Mouse (Mus musculus) adrenal gland, postnatal 25 days (tissue): Measurements from ENCODE around the gene Arl9. TPM values are rescaled to one million over a fixed set of nuclear protein-coding genes. Genes with fewer than 3 reads are reported as not detected.
A peak's percentile ranks its signal among the peaks of the same experiment; 100 is the strongest.
"Not testable (repeated sequence)": the region's sequence is repeated elsewhere in the genome, so short reads cannot be mapped to it uniquely, and the experiment has no call there.

ENCODE experiments used
- DNase-seq: peaks from one replicate; pipeline ENCODE4 v3.0.0; 2021; ENCODE audit warnings: mixed read lengths
- long read RNA-seq: library from polyadenylated mRNA; stranded (forward); transcript quantifications from one replicate; pipeline ENCODE4 v2.0.0, GENCODE M21; 2021
- total RNA-seq: library from RNA; stranded (reverse); gene quantifications from 2 replicates; pipeline ENCODE4 v1.2.3, GENCODE M21; 2021

The Arl9 gene
- total RNA-seq = 0.67 TPM in 1 of 2 replicates, not detected in the other
- long read RNA-seq = 0 reads

DNA sequence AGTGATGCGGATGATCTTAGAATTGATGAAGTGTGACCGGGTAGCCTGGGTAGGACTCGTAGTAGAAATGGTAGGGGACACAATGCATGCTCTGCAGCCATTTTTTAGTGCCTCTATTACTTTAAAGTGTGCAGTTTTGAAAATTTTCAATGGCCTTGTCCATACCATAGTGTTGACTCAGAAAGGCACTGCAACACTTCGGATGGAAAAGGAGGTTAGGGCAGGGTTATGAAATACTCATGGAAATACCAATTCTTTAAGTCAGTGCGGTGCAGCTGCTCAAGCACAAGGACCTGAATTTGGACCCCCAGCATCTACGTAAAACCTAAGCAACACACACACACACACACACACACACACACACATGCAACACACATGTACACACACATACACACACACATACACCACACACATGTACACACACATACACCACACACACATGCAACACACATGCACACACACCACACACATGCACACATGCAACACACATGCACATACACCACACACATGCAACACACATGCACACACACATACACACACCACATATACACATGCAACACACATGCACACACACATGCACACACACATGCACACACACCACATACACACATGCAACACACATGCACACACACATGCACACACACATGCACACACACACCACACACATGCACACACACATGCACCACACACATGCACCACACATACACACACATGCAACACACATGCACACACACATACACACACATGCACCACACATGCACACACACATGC, at the start of gene Arl9:
Arl9 (plus strand) TSS at position 5 of the 771 bp plus-strand sequence.
- no peak for DNase-seq

- no peak for DNase-seq
Observed at GRCm38 (mm10) chr5:76954271-76954900, 49.5 kb upstream of the Arl9 start.

DNA sequence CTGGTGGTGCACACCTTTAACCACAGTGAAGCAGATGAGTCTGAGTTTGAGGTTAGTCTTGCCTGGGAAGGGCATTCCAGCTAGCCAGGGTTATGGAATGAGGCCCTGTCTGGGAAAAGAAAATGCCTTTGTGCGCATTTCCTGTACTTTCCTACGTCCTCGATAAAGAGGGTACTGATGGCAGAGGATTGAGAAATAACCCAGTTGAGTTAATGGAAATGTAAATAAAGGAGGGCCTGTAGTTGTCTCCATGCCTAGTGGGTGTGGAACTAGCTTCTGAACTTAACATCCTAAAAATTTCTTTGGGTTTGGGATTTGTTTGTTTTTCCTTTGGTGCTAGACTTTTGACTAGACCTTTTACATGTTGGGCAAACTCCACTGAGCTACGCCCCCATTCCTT, 48.4 kb upstream of the Arl9 start:
- DNase-seq = no peak

GRCm38 (mm10) chr5:76957954-76958353, 45.9 kb upstream of the Arl9 start:
- no peak for DNase-seq

DNA sequence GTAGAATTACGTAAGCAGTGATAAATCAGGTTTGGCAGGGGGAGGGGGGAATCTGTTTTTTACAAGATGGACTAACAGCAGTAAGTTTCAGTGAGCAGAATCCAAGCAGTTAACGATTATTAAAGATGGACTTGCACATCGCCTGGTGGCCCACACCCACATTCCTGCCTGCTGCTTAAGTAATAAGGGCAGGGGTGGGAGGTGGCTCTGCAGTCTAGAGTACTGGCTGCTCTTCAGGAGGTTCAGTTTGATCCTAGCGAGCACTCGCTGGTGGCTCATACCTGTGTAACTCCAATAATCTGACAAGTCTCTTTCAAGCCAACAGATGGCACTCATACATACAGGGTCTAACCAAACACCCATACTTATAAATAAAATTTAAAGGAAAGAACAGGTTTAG, 44.3 kb upstream of the Arl9 start:
- DNase-seq = no peak

DNA sequence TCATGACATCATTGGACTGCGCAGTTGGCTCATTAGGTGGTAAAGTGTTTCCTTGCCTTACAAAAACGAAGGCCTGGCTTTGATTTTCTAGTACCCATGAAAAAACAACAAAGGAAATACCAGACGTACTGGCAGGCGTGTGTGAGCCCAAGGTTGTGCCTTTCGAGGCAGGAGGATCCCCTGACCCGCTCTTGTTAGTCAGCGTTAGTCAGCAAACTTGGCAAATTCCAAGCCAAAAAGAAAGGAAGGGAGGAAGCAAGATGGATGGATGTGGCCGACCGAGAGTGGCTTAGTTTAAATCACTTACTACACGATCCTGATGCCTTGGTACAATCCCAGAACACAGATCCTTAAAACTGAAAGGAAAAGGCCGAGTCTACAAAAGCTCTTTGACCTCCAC, 41.3 kb upstream of the Arl9 start:
- peak; percentile 46 for DNase-seq

GRCm38 (mm10) chr5:76964651-76965050, 39.2 kb upstream of the Arl9 start:
- no peak for DNase-seq

DNA sequence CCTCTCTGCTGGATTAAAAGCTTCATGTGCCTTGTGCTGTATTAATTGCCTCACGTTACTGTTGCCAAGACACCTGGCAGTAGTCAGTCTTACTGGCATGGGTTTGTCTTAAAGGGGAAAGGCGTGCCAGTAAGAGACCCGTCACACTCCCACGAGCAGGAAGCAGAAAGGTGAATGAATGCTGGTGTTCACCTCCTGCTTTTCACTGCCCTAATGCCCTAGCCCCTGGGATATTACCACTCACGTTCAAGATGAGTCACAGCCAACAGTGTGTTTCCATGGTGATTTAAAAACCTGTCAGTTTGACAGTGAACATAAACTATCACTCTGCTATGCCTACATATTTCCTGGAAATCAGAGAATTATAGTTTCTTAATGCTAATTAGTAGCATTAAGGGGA, 34.6 kb upstream of the Arl9 start:
- DNase-seq = no peak

- DNase-seq = not testable (repeated sequence)
Observed at GRCm38 (mm10) chr5:76971115-76971514, 32.7 kb upstream of the Arl9 start.

- DNase-seq = no peak
Observed at GRCm38 (mm10) chr5:76973488-76973887, 30.4 kb upstream of the Arl9 start.

DNA sequence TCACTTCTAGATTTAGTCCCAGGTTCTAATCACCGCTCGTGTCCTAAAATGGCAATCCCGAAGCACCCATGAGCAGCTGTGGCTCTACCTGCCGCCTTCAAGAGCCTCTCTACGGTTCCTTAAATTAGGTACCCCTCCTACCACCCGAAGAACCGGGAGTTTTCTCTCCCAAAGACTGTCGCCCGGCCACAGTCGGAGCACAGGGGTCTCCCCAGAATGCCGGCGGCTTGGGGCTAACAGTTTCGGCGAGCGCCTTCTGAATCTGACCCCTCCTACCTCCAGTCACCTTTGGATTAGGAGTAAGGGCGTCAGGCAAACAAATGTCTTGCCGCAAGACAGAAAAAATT, 29.7 kb upstream of the Arl9 start:
- DNase-seq = no peak

DNA sequence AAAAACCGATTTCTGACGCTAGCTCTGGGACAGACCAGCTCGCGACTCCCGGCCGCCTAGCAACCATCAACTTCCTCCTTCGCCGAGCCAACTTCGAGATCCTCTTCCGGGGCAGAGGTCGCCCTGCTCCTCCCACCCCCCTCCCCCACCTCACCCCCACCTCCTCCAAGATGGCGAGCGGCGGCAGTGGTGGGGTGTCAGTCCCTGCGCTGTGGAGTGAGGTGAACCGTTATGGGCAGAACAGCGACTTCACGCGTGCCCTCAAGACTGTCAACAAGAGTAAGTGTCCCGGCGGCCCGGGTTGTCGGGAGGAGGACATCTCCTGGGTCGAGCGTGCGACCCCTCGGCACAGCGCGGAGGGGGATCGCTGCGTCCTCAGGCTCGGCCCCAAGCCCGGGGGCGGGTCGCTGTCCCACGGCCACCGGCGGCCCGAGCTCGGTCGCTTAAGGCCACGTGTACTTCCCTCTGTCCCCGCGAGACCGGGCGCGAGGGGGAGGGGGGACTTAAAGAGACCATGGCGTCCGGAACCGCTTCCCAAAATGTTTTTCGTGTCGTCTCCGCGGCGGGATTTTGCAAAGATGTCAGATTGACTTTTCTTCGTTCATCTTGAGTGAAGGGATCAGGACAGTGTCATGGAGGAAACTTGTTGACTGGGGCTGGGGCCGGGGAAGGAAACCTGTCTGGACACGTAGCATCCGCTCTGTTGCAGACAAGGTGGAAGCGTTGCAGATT, 29.1 kb upstream of the Arl9 start, which contains the start of gene Srp72:
Srp72 (plus strand) TSS at position 130 of the 732 bp plus-strand sequence.
- DNase-seq = peak; percentile 89

- DNase-seq = peak; percentile 36
Observed at GRCm38 (mm10) chr5:76975736-76976135, 28.1 kb upstream of the Arl9 start.

DNA sequence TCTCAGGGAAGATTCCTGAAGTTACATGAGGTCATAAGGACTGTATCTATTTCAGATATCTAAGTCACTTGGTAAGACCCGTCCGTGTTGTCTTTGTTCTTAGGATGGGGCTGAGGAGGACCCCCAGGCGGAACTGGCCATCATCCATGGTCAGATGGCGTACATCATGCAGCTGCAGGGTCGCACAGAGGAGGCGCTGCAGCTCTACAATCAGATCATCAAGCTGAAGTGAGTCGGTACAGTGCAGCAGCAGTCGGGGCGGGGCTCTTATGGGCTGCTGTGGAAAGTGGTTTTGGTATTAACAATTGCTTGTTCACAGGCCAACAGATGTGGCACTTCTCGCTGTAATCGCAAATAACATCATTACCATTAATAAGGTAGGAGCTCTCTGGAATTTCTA, 19.8 kb upstream of the Arl9 start:
- DNase-seq = no peak

GRCm38 (mm10) chr5:76990789-76991188, 13.1 kb upstream of the Arl9 start:
- no peak for DNase-seq

GRCm38 (mm10) chr5:76993174-76993814, 10.6 kb upstream of the Arl9 start:
- DNase-seq = no peak

- no peak for DNase-seq
Observed at GRCm38 (mm10) chr5:76998416-76998815, 5.4 kb upstream of the Arl9 start.

DNA sequence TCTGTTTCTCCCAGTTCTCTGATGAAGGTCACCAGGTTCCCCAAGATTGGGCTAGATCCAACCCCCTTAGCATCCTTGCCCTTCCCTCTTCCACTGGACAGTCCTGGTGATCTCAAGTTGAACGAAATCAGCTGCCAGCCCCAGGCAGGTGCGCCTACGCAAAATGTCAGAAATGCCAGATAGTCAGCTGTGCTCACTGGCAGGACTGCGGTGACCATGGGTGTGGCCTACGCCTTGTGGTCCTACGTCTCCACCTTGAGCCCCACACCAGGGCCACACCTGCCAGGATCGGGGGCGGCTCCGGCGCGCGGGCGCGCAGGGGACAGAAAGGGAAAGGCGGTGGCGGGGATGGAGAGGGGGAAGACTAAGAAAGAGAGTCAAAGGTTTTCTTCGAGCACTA, 2.7 kb upstream of the Arl9 start:
- no peak for DNase-seq

DNA sequence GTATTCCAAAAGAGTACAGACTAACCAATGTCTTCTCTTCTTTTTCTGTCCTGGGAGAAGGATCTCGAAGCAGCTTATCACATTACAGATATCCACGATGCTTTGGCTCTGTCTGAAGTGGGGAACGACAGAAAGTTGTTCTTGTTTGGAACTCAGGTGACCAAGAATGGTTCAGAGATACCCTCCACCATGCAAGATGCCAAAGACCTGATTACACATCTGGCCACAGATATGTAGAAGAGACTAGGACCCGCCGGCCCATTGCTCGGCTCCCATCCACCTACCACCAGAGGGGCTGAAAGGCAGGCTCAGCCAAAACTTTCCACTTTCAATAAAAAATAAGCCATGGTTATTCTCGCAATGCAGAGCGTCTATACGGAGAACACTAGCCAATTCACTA, 6.5 kb downstream of the Arl9 start:
- DNase-seq = no peak

- DNase-seq = no peak
Observed at GRCm38 (mm10) chr5:77011082-77011481, 7.2 kb downstream of the Arl9 start.

DNA sequence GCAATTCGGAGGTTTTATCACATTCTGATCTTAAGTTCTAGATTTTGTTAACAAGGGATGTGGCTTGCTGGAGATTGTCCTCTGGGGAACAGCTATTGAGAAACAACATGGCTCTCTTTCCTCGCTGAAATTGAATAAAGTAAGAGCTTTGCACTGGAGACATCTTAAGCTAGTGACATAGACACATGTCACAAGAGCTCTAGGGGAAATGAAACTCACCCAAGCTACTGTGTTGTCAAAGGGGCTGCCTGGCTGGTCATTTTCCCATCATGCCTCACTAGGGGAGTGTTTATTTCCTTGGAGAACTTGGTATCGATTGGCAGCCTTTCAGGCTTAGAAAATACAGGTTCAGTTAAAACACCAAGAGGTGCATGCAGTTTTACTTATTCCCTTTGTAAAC, 9.3 kb downstream of the Arl9 start:
- DNase-seq = no peak

GRCm38 (mm10) chr5:77015544-77016482, 12.0 kb downstream of the Arl9 start, which contains the start of gene Thegl:
TSS of gene Thegl (plus strand) at chr5:77016023.
- peak; percentile 89 for DNase-seq
